Mouse (Mus musculus) kidney, adult 2 months (tissue): ENCODE measurements around the gene Slc44a3. TPM values are rescaled to one million over a fixed set of nuclear protein-coding genes. Genes with fewer than 3 reads are reported as not detected.

Source experiments
- DNase-seq: peaks from one replicate; pipeline ENCODE4 v3.0.0; 2021
- H3K27ac ChIP-seq: fragments of 200-500 bp; 2 replicates; pipeline ENCODE4 v1.5.1; 2012; ENCODE audit warnings: low read depth, low read length, control low read depth, inconsistent platforms; ENCODE audit not compliant: insufficient read depth
- H3K27me3 ChIP-seq: fragments of 200-500 bp; replicated peaks from 2 replicates; pipeline ENCODE4 v1.6.1; 2012; ENCODE audit warnings: mild to moderate bottlenecking, moderate library complexity, low read length, inconsistent platforms; ENCODE audit not compliant: control insufficient read depth, insufficient read depth
- H3K36me3 ChIP-seq: fragments of 200-500 bp; 2 replicates; pipeline ENCODE4 v1.6.1; 2012; ENCODE audit warnings: mild to moderate bottlenecking, moderate library complexity, low read length, inconsistent platforms; ENCODE audit not compliant: control insufficient read depth, insufficient read depth
- H3K4me1 ChIP-seq: fragments of 200-500 bp; 2 replicates; pipeline ENCODE4 v1.6.1; 2011; ENCODE audit warnings: low read length; ENCODE audit not compliant: control insufficient read depth, insufficient read depth
- H3K4me3 ChIP-seq: fragments of 200-500 bp; 2 replicates; pipeline ENCODE4 v1.5.1; 2011; ENCODE audit warnings: mild to moderate bottlenecking, low read depth, low read length, control low read depth; ENCODE audit not compliant: insufficient read depth
- CTCF ChIP-seq: fragments of 200-500 bp; conservative IDR thresholded peaks from 2 replicates; pipeline ENCODE4 v1.5.1; 2011; ENCODE audit warnings: low read depth, mild to moderate bottlenecking, control low read depth, low read length, moderate library complexity, mixed read lengths; ENCODE audit not compliant: insufficient read depth, insufficient read length
- POLR2A ChIP-seq: fragments of 200-500 bp; IDR thresholded peaks from one replicate; pipeline ENCODE4 v1.6.1; 2011; ENCODE audit warnings: low read depth, low read length, control low read depth
- whole genome bisulfite sequencing: fragments of 180-500 bp; shearing (Covaris S2); methylation state at CpG from one replicate; pipeline ENCODE4 v1.1.7; 2018; 5-methylcytosine and 5-hydroxymethylcytosine counted together
- polyA plus RNA-seq: library from polyadenylated mRNA; depleted of rRNA; stranded (reverse); fragments of >200 nt; gene quantifications from 2 replicates; pipeline ENCODE4 v1.2.3, GENCODE M21; 2012

Slc44a3 gene
- polyA plus RNA-seq, 1 experiment, result 11.4 TPM

DNA sequence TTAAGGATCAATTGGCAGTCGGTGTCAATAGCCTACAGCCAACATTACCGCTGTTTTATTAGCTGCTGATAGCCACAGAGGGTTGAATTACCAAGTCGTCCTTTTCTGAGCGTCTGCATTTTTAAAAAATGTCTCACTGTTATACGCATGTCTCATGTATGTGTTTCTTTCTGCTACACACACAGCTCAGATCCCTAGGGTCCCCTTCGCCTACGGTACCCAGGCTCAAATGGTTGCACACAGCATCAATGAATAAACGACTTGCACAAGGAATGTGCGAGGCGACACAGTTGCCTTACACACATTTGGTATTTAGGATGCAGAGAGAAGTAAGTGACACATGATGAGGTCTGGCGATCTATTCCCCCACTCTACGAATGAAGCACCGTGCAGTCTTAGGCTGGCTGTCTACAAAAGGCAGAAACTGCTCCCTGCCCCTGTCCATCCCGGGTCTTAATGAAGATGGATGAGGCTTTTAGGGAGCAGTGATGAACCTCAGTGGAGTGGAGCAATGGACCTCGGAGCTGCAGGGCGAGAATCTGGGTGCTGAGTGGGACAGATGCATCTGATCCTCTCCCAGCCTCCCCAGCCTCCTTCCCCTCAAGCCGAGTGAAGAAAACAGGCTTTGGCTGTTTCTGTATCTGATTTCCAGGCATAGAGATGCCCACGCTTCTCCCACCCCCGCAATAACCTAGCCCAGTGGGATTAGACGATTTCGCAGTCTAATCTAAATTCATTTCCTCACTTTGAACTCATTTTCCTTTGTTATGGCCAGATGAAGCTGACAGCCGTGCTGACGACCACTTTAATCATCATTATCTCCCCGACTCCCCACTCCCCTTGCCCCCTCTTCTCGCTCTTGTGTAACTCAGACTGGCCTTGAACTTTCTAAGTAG lies 48.7 kb downstream of the Slc44a3 start:
- Histone ChIP-seq H3K36me3 (no peaks in the 10 kb centered on the region), H3K4me1 (no peaks in the 10 kb centered on the region), H3K27ac (no peak overlapping the region), H3K4me3 (no peak overlapping the region), H3K27me3 (no peaks in the 10 kb centered on the region)
- WGBS, result 49% methylated on average over 25 of the region's 25 CpGs
- DNase-seq, result no peak
- TF ChIP-seq POLR2A, result no peak

- H3K4me1 ChIP-seq, result no peaks in the 10 kb centered on the region
- H3K27me3 ChIP-seq, result no peaks in the 10 kb centered on the region
- H3K27ac ChIP-seq, result no peak overlapping the region
- H3K4me3 ChIP-seq, result no peak overlapping the region
- TF ChIP-seq CTCF, result no peak
- TF ChIP-seq POLR2A, result no peak
- no peak for DNase-seq
- no peaks in the 10 kb centered on the region for H3K36me3 ChIP-seq
- WGBS, result 50% methylated on average over 6 of the region's 6 CpGs
Measured at GRCm38 (mm10) chr3:121481564-121481963, 50.6 kb downstream of the Slc44a3 start.

- TF ChIP-seq POLR2A (no peak), CTCF (no peak)
- 65% methylated on average over 8 of the region's 8 CpGs for WGBS
- Histone ChIP-seq H3K27me3 (no peaks in the 10 kb centered on the region), H3K4me3 (no peak overlapping the region), H3K27ac (no peak overlapping the region), H3K36me3 (no peaks in the 10 kb centered on the region), H3K4me1 (no peaks in the 10 kb centered on the region)
- no peak for DNase-seq
Measured at GRCm38 (mm10) chr3:121480961-121481436, 51.2 kb downstream of the Slc44a3 start.

- 85% methylated on average over 26 of the region's 26 CpGs for WGBS
- no peaks in the 10 kb centered on the region for H3K36me3 ChIP-seq
Measured at GRCm38 (mm10) chr3:121480030-121480960, 51.9 kb downstream of the Slc44a3 start.

DNA sequence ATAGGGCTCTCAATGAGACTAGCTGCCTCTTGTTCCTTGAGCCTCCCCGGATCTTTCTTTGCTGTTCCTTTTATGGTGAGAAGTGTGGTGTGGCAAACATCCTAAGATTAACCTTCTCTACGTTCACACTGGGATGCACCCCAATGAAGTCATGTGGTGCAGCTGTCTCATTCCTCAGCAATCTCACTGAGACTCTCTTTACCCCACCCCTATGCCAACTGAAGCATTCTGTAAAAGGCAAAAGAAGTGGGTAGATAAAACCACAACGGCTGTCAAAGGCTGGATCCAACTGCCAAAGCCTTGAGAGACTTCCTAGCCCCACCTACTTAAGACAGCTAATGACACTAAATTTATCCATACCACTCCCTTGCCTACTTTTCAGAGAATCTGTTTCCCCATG lies 57.5 kb downstream of the Slc44a3 start:
- 0 out of 2 replicates have a peak, but pooled peaks cover 2% of the 10 kb centered on the region for H3K4me1 ChIP-seq
- H3K36me3 ChIP-seq, result no peaks in the 10 kb centered on the region
- H3K27me3 ChIP-seq, result no peaks in the 10 kb centered on the region
- no peak overlapping the region for H3K27ac ChIP-seq
- H3K4me3 ChIP-seq, result no peak overlapping the region
- DNase-seq, result no peak
- TF ChIP-seq CTCF (no peak), POLR2A (no peak)
- 78% methylated on average over 3 of the region's 3 CpGs for WGBS

More at GRCm38 (mm10) chr3:121480030-121480960, 51.9 kb downstream of the Slc44a3 start:
- DNase-seq, result no peak
- H3K4me3 ChIP-seq, result no peak overlapping the region
- H3K27ac ChIP-seq, result no peak overlapping the region
- TF ChIP-seq CTCF (no peak), POLR2A (no peak)
- no peaks in the 10 kb centered on the region for H3K27me3 ChIP-seq
- no peaks in the 10 kb centered on the region for H3K4me1 ChIP-seq

DNA sequence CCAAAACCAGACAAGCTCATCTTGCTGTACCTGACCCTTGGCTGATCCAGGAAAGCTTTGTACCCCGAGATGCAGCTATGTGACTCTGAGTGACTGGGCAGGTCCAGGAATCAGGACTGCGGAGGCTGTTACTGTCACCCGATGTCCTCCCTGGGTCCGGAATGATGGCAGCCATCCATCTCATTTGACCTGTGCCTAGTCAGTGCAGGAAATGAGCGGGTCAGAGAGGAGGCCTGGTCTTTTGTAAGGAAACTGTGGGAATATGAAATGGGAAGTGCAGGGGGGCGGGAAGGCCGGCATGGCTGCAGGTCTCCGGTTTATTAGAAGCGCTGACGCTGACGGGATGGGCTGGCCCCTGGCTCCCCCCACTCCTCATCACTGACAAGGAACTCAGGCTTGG lies 60.5 kb downstream of the Slc44a3 start:
- Histone ChIP-seq H3K36me3 (no peaks in the 10 kb centered on the region), H3K4me3 (no peak overlapping the region), H3K27me3 (no peaks in the 10 kb centered on the region), H3K4me1 (peaks cover 6% of the 10 kb centered on the region; the same call in 1 of the 2 replicates), H3K27ac (no peak overlapping the region)
- TF ChIP-seq CTCF (no peak), POLR2A (no peak)
- 53% methylated on average over 11 of the region's 11 CpGs for WGBS
- peak; percentile 63 for DNase-seq
